Mouse (Mus musculus): Measurements from ENCODE around the gene Myt1l.

DNA sequence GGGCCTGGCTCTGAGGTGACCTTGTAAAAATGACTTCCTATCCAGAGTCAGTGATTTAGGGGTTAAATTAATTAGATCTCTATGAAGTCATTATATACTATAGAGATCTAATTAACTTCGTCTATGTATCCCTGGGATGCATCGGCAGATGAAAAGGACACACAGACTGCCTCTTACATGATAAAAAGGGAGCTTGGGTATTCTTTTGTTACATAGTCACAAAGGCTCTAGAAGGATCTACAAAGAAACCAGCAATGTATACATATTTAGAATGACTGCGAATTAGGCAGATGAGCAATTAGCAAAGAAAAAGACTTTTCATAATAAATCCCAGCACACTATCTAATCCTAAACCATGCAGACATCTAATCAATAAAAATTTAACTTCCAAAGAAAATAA, 170.4 kb downstream of the Myt1l start:
- no peak for TF ChIP-seq POLR2A (IDR thresholded peaks at IDR 0.05; ENCODE audit: borderline replicate concordance, extremely low read depth, insufficient read depth, insufficient read length, poor library complexity, severe bottlenecking)
- TF ChIP-seq CTCF (IDR thresholded peaks at IDR 0.05; ENCODE audit: borderline replicate concordance, extremely low read depth, insufficient read depth, insufficient read length), result no peak

Data from brain, embryonic 14.5 days (tissue).